In genomic region chr9:13248104-13248503, GRCm38 (mm10) we compare ENCODE assay signal across 19 mouse cellular contexts. TPM values are rescaled to one million over a fixed set of nuclear protein-coding genes. Genes with fewer than 3 reads are reported as not detected.
A peak's percentile ranks its signal among the peaks of the same experiment; 100 is the strongest.
DNase-seq lines count a peak whose midpoint lies in the region; ATAC-seq and TF ChIP-seq lines count a peak whose summit lies in the region.
"Had no signal": no experiment of that assay in that cellular context is flagged by ENCODE, and none has a peak within 500 bp of the region (broad histone marks: within the 10 kb centered on the region; RNA-seq: fewer than 3 reads in every experiment).

No protein-coding gene starts in this region.

- DNase-seq in heart, adult 18-20 months, result no peak
- DNase-seq in lung, embryonic 14.5 days, result no peak
- no peak for DNase-seq in lung, postnatal 0 days (ENCODE audit: low spot score)
- peak; percentile 53 for DNase-seq in MEL (ENCODE audit: low read depth, low spot score)
- DNase-seq in left cerebral cortex, postnatal 4 days, result no peak
- DNase-seq in yolk sac, embryonic 10.5 days (ENCODE audit: low spot score), result no peak
- DNase-seq: adrenal gland, postnatal 25 days; cerebellum, adult 8-10 months; gastrocnemius, postnatal 10 days; heart, postnatal 10 days; kidney, adult 11 months; kidney, postnatal 36 days; layer of hippocampus, postnatal 36 days had no signal

- no peak overlapping the region for H3K27ac ChIP-seq in heart, embryonic 14.5 days (replicated peaks in 1 of 2; ENCODE audit: control insufficient read depth in 1 of 2, insufficient read depth in 1 of 2, low read depth in 2 of 2, low read length in 2 of 2)
- H3K27ac ChIP-seq in lung, embryonic 14.5 days (ENCODE audit: low read depth), result no peak overlapping the region
- H3K27ac ChIP-seq in lung, postnatal 0 days (ENCODE audit: low read length), result no peak overlapping the region
- H3K27ac ChIP-seq in MEL (ENCODE audit: control insufficient read depth, low read depth, low read length), result no peak overlapping the region
- no peak overlapping the region for H3K27ac ChIP-seq in liver, embryonic 16.5 days (ENCODE audit: low read length)
- H3K27ac ChIP-seq: embryonic facial prominence, embryonic 15.5 days had no signal

- WGBS in heart, embryonic 14.5 days, result 89% methylated on average over 4 of the region's 4 CpGs
- WGBS in lung, embryonic 14.5 days, result 90% methylated on average over 4 of the region's 4 CpGs
- WGBS in lung, postnatal 0 days, result 86% methylated on average over 4 of the region's 4 CpGs
- 78% methylated on average over 4 of the region's 4 CpGs for WGBS in liver, embryonic 16.5 days (ENCODE audit: insufficient replicate concordance)

- TF ChIP-seq POLR2A in MEL (IDR thresholded peaks at IDR 0.05; ENCODE audit: control insufficient read depth in 1 of 2, insufficient read depth in 1 of 2, low read depth in 1 of 2, low read length in 2 of 2, poor library complexity in 1 of 2), result no peak

- peaks cover 2 to 20% of the 10 kb centered on the region in 2 experiments; a peak in 3 of 4 replicates for H3K4me1 ChIP-seq in heart, embryonic 14.5 days (ENCODE audit: control insufficient read depth in 2 of 2, insufficient read depth in 2 of 2, low read length in 2 of 2)
- peaks cover 13% of the 10 kb centered on the region; the same call in 1 of the 2 replicates for H3K4me1 ChIP-seq in lung, embryonic 14.5 days (ENCODE audit: insufficient read depth)
- H3K4me1 ChIP-seq in lung, postnatal 0 days (ENCODE audit: insufficient read depth, low read depth, low read length), result peaks cover 12% of the 10 kb centered on the region; the same call in 1 of the 2 replicates
- peaks cover 21 to 24% of the 10 kb centered on the region in 2 experiments for H3K4me1 ChIP-seq in MEL (ENCODE audit: control insufficient read depth in 1 of 2, insufficient read depth in 2 of 2, low read length in 2 of 2)
- peaks cover 13% of the 10 kb centered on the region for H3K4me1 ChIP-seq in liver, embryonic 16.5 days (ENCODE audit: control insufficient read depth, low read depth, low read length)

- intact Hi-C loops in left cerebral cortex, postnatal 4 days (cut with DNase I), result no loop called here

- peak overlapping the region; percentile 87; the same call in 1 of the 2 replicates for H3K4me2 ChIP-seq in heart, embryonic 14.5 days (ENCODE audit: low read length)
- peak overlapping the region; percentile 87 for H3K4me2 ChIP-seq in lung, embryonic 14.5 days
- no peak overlapping the region for H3K4me2 ChIP-seq in lung, postnatal 0 days (replicated peaks; ENCODE audit: low read depth, low read length)
- H3K4me2 ChIP-seq in liver, embryonic 16.5 days (ENCODE audit: low read depth, low read length), result peak overlapping the region; percentile 73

- no peak overlapping the region for H3K4me3 ChIP-seq in heart, embryonic 14.5 days (ENCODE audit: control insufficient read depth in 1 of 2, insufficient read depth in 1 of 2, low read depth in 1 of 2, low read length in 2 of 2)
- peak overlapping the region; percentile 60; the same call in 1 of the 2 replicates for H3K4me3 ChIP-seq in lung, embryonic 14.5 days (ENCODE audit: low read depth, low read length)
- no peak overlapping the region for H3K4me3 ChIP-seq in lung, postnatal 0 days (ENCODE audit: low read depth, low read length)
- no peak overlapping the region for H3K4me3 ChIP-seq in MEL (ENCODE audit: control insufficient read depth in 1 of 2, insufficient read depth in 1 of 2, low read depth in 2 of 2, low read length in 2 of 2)
- no peak overlapping the region for H3K4me3 ChIP-seq in liver, embryonic 16.5 days (ENCODE audit: low read depth, low read length)

- ATAC-seq in heart, embryonic 14.5 days (ENCODE audit: insufficient number of reproducible peaks, insufficient read depth, low FRiP score, low read depth), result no peak
- ATAC-seq in lung, embryonic 14.5 days (ENCODE audit: insufficient read depth), result no peak
- ATAC-seq in lung, postnatal 0 days, result no peak
- ATAC-seq in liver, embryonic 16.5 days (ENCODE audit: low read depth), result no peak

- peaks cover 1% of the 10 kb centered on the region for H3K79me2 ChIP-seq in MEL (ENCODE audit: control insufficient read depth, insufficient read depth, low read length, poor library complexity)

- TF ChIP-seq CTCF in lung, embryonic 14.5 days (IDR thresholded peaks at IDR 0.05; ENCODE audit: low read depth), result no peak
- no peak for TF ChIP-seq CTCF in lung, postnatal 0 days (IDR thresholded peaks at IDR 0.05)
- no peak for TF ChIP-seq CTCF in MEL (IDR thresholded peaks at IDR 0.05 in 2 of 3, conservative IDR thresholded peaks at IDR 0.05 in 1 of 3; ENCODE audit: control insufficient read depth in 1 of 3, insufficient read depth in 1 of 3, low read depth in 2 of 3, low read length in 3 of 3, poor library complexity in 1 of 3, severe bottlenecking in 1 of 3)

- H3K27me3 ChIP-seq in heart, embryonic 14.5 days (ENCODE audit: control insufficient read depth, insufficient read depth, low read length), result no peaks in the 10 kb centered on the region
- no peaks in the 10 kb centered on the region for H3K27me3 ChIP-seq in lung, embryonic 14.5 days (ENCODE audit: insufficient read depth, low read length)
- H3K27me3 ChIP-seq in lung, postnatal 0 days (replicated peaks; ENCODE audit: insufficient read depth, low read length), result no peaks in the 10 kb centered on the region
- H3K27me3 ChIP-seq in MEL (ENCODE audit: control insufficient read depth in 1 of 2, insufficient read depth in 2 of 2, low read length in 2 of 2), result no peaks in the 10 kb centered on the region
- H3K27me3 ChIP-seq in liver, embryonic 16.5 days (ENCODE audit: control insufficient read depth, insufficient read depth, low read depth, low read length), result no peaks in the 10 kb centered on the region
- H3K27me3 ChIP-seq: embryonic facial prominence, embryonic 15.5 days; kidney, embryonic 15.5 days; limb, embryonic 13.5 days; lung, embryonic 15.5 days had no signal

- no peak for TF ChIP-seq RAD21 in MEL (IDR thresholded peaks at IDR 0.05; ENCODE audit: low read depth, low read length)

- H3K9me3 ChIP-seq in heart, embryonic 14.5 days (ENCODE audit: control insufficient read depth, low read length), result no peaks in the 10 kb centered on the region
- H3K9me3 ChIP-seq in lung, embryonic 14.5 days (ENCODE audit: low read depth, low read length), result no peaks in the 10 kb centered on the region
- H3K9me3 ChIP-seq in lung, postnatal 0 days (ENCODE audit: low read length), result no peaks in the 10 kb centered on the region
- H3K9me3 ChIP-seq in MEL (replicated peaks; ENCODE audit: insufficient read depth, low read length), result no peaks in the 10 kb centered on the region
- no peaks in the 10 kb centered on the region for H3K9me3 ChIP-seq in liver, embryonic 16.5 days (replicated peaks; ENCODE audit: control insufficient read depth, low read length)
- H3K9me3 ChIP-seq: embryonic facial prominence, embryonic 15.5 days; kidney, embryonic 15.5 days; lung, embryonic 15.5 days had no signal

- no peak for TF ChIP-seq EP300 in lung, postnatal 0 days (IDR thresholded peaks at IDR 0.05)
- peak; percentile 79 to 89 for TF ChIP-seq EP300 in MEL (IDR thresholded peaks at IDR 0.05; ENCODE audit: low read depth in 1 of 2, low read length in 2 of 2)

- no peak overlapping the region for H3K9ac ChIP-seq in heart, embryonic 14.5 days (ENCODE audit: low read length)
- no peak overlapping the region for H3K9ac ChIP-seq in lung, embryonic 14.5 days
- no peak overlapping the region for H3K9ac ChIP-seq in lung, postnatal 0 days (replicated peaks; ENCODE audit: low read depth)
- no peak overlapping the region for H3K9ac ChIP-seq in MEL (ENCODE audit: control insufficient read depth, low read depth, low read length, poor library complexity, severe bottlenecking)
- no peak overlapping the region for H3K9ac ChIP-seq in liver, embryonic 16.5 days (ENCODE audit: low read depth, low read length)

- 0 out of 2 replicates have a peak, but pooled peaks cover 3% of the 10 kb centered on the region for H3K36me3 ChIP-seq in heart, embryonic 14.5 days (ENCODE audit: control insufficient read depth, insufficient read depth, low read length)
- H3K36me3 ChIP-seq in lung, embryonic 14.5 days (ENCODE audit: insufficient read depth), result 0 out of 2 replicates have a peak, but pooled peaks cover 3% of the 10 kb centered on the region
- H3K36me3 ChIP-seq in lung, postnatal 0 days (ENCODE audit: insufficient read depth, low read length), result peaks cover 6% of the 10 kb centered on the region; the same call in 1 of the 2 replicates
- H3K36me3 ChIP-seq in MEL (ENCODE audit: control insufficient read depth in 1 of 2, insufficient read depth in 2 of 2, low read length in 2 of 2), result peaks cover 0 to 37% of the 10 kb centered on the region in 2 experiments; a peak in 2 of 4 replicates
- H3K36me3 ChIP-seq in liver, embryonic 16.5 days (ENCODE audit: control insufficient read depth, insufficient read depth), result peaks cover 2% of the 10 kb centered on the region; the same call in 1 of the 2 replicates
- H3K36me3 ChIP-seq: embryonic facial prominence, embryonic 15.5 days; lung, embryonic 15.5 days had no signal

RNA-seq across cellular contexts. Expression of gene Ccdc82, which starts 1.3 kb away (rescaled TPM):
- 9.1 and 9.5 TPM in 2 replicates for polyA plus RNA-seq in heart, embryonic 14.5 days (2014; fragmentation: Nextera tagmentation; extraction: Ambion mirVana)
- 1 to 10 TPM; 7.8 to 9.8 TPM for total RNA-seq in heart, adult 18-20 months (2021)
- 14.4 and 14.7 TPM in 2 replicates for polyA plus RNA-seq in lung, embryonic 14.5 days (2014; fragmentation: Nextera tagmentation; extraction: Ambion mirVana)
- polyA plus RNA-seq in lung, postnatal 0 days (2015; fragmentation: Nextera tagmentation; extraction: Ambion mirVana), result 7.4 and 9.3 TPM in 2 replicates
- total RNA-seq in MEL (2012; rRNA removed), result 8.4 and 11.0 TPM in 2 replicates
- 10 to 100 TPM; 15.0 to 79.8 TPM for polyA plus RNA-seq in MEL (2012; ENCODE audit: insufficient read depth in 1 of 2, insufficient read length in 2 of 2, low read depth in 1 of 2, low replicate concordance in 2 of 2, missing spikeins in 1 of 2)
- 8.8 and 9.7 TPM in 2 replicates for polyA plus RNA-seq in liver, embryonic 16.5 days (2015; fragmentation: Nextera tagmentation; extraction: Ambion mirVana)
- total RNA-seq in left cerebral cortex, postnatal 4 days (2021), result 10 to 100 TPM; 23.6 to 27.0 TPM

RNA-seq across cellular contexts. Expression of gene Jrkl, which starts 2.5 kb away (rescaled TPM):
- 6.7 and 8.3 TPM in 2 replicates for polyA plus RNA-seq in heart, embryonic 14.5 days (2014; fragmentation: Nextera tagmentation; extraction: Ambion mirVana)
- 1 to 10 TPM; 5.3 to 5.5 TPM for total RNA-seq in heart, adult 18-20 months (2021)
- polyA plus RNA-seq in lung, embryonic 14.5 days (2014; fragmentation: Nextera tagmentation; extraction: Ambion mirVana), result 8.0 and 9.3 TPM in 2 replicates
- 7.8 and 9.2 TPM in 2 replicates for polyA plus RNA-seq in lung, postnatal 0 days (2015; fragmentation: Nextera tagmentation; extraction: Ambion mirVana)
- total RNA-seq in MEL (2012; rRNA removed), result 1.7 TPM in 2 replicates
- polyA plus RNA-seq in MEL (2012; ENCODE audit: insufficient read depth in 1 of 2, insufficient read length in 2 of 2, low read depth in 1 of 2, low replicate concordance in 2 of 2, missing spikeins in 1 of 2), result 1 to 10 TPM in 1 of 2 experiments, not detected in 1; 3.1 TPM
- polyA plus RNA-seq in liver, embryonic 16.5 days (2015; fragmentation: Nextera tagmentation; extraction: Ambion mirVana), result 1.8 and 2.4 TPM in 2 replicates
- total RNA-seq in left cerebral cortex, postnatal 4 days (2021), result 10 to 100 TPM in 1 of 2 experiments, 1 to 10 TPM in 1; 9.8 to 13.6 TPM

RNA-seq across cellular contexts. Expression of gene Maml2, which starts 49.7 kb away (rescaled TPM):
- polyA plus RNA-seq in heart, embryonic 14.5 days (2014; fragmentation: Nextera tagmentation; extraction: Ambion mirVana), result 9.8 and 10.5 TPM in 2 replicates
- 1 to 10 TPM; 5.3 to 6.0 TPM for total RNA-seq in heart, adult 18-20 months (2021)
- polyA plus RNA-seq in lung, embryonic 14.5 days (2014; fragmentation: Nextera tagmentation; extraction: Ambion mirVana), result 12.3 and 12.8 TPM in 2 replicates
- 15.1 and 15.9 TPM in 2 replicates for polyA plus RNA-seq in lung, postnatal 0 days (2015; fragmentation: Nextera tagmentation; extraction: Ambion mirVana)
- total RNA-seq in MEL (2012; rRNA removed), result 0.08 and 0.20 TPM in 2 replicates
- under 1 TPM in 1 of 2 experiments, not detected in 1; 0.47 TPM for polyA plus RNA-seq in MEL (2012; ENCODE audit: insufficient read depth in 1 of 2, insufficient read length in 2 of 2, low read depth in 1 of 2, low replicate concordance in 2 of 2, missing spikeins in 1 of 2)
- 0.90 and 0.96 TPM in 2 replicates for polyA plus RNA-seq in liver, embryonic 16.5 days (2015; fragmentation: Nextera tagmentation; extraction: Ambion mirVana)
- 10 to 100 TPM; 11.5 TPM for total RNA-seq in left cerebral cortex, postnatal 4 days (2021)
